Mouse (Mus musculus): ENCODE data around the gene Flt4. TPM values are rescaled to one million over a fixed set of nuclear protein-coding genes. Genes with fewer than 3 reads are reported as not detected.
"Not testable (repeated sequence)": the region's sequence is repeated elsewhere in the genome, so short reads cannot be mapped to it uniquely, and the experiment has no call there.

Flt4 gene
- polyA plus RNA-seq (2012; rRNA removed), result 4.2 and 6.3 TPM in 2 replicates

- not testable (repeated sequence) for DNase-seq (ENCODE audit: low spot score)
These were observed at the start of gene Flt4 for GRCm38 (mm10) chr11:49608938-49609867. Gene Flt4, plus strand, starts transcription at chr11:49609263.

- not testable (repeated sequence) for DNase-seq (ENCODE audit: low spot score)
These were observed 34.0 kb upstream of the Flt4 start for GRCm38 (mm10) chr11:49575054-49575453.

DNA sequence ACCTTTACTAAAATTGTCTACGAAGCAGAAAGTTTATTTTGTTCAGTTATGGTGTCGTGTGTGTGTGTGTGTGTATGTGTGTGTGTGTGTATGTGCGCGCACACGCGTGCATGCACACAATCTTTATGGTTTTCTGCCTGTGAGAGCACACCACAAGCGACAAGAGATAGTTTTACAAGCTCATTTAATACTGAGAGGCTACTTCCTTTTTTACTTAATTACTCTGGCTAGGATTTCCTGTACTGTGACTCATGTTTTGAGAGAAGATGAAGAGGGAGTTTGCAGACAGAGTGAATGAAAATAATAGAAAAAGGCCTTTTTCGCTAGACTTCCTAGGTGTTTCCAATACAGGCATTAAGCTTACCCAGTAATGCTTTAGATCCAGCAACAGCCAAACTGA is 28.6 kb upstream of the Flt4 start:
- not testable (repeated sequence) for DNase-seq (ENCODE audit: low spot score)

GRCm38 (mm10) chr11:49590213-49590612 is 18.9 kb upstream of the Flt4 start:
- no peak for DNase-seq (ENCODE audit: low spot score)

- DNase-seq (ENCODE audit: low spot score), result not testable (repeated sequence)
These were observed 11.9 kb upstream of the Flt4 start for GRCm38 (mm10) chr11:49597149-49597548.

DNA sequence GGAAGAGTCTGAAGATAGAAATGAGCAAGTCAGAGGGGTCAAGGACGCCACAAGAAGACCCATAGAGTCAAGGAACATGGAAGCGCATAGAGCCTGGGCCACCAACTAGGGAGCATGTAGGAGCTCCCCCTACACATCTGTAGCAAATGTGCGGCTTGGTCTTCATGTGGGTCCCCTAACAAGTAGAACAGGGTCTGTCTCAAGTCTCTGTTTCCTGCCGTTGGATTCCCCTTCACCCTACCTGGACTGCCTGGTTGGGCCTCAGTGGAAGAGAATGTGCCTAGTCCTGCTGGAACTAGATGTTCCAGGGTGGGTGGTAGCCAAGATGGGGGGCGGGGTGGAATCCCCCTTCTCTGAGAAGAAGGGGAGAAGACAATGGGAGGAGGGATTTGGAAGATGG is 757 bp upstream of the Flt4 start:
- DNase-seq (ENCODE audit: low spot score), result not testable (repeated sequence)

GRCm38 (mm10) chr11:49609868-49610824 is 1.1 kb downstream of the Flt4 start:
- DNase-seq (ENCODE audit: low spot score), result not testable (repeated sequence)

- DNase-seq (ENCODE audit: low spot score), result not testable (repeated sequence)
These were observed 2.3 kb downstream of the Flt4 start for GRCm38 (mm10) chr11:49611349-49611748.

DNA sequence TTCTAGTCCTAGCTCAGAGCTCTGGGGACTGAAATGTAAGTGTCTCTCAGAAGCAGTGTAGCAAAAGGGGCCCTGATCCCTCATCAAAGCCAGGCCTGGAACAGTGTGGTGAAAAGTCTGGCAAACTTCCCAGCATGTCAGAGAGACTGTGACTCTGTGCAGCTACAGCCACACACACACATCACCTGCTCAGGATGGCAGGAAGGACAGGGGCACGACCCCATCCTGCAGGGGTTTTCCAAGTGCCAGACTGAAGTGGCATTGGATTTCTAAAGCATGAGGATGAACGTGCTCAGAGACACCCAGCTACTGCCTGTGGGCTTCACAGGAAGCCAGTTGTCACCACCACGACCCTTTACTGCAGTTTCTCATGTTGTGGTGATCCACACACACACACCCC is 3.1 kb downstream of the Flt4 start:
- DNase-seq (ENCODE audit: low spot score), result no peak

- no peak for DNase-seq (ENCODE audit: low spot score)
These were observed 4.3 kb downstream of the Flt4 start for GRCm38 (mm10) chr11:49613349-49613748.

- DNase-seq (ENCODE audit: low spot score), result no peak
These were observed 7.0 kb downstream of the Flt4 start for GRCm38 (mm10) chr11:49615856-49616725.

GRCm38 (mm10) chr11:49618476-49618875 is 9.4 kb downstream of the Flt4 start:
- DNase-seq (ENCODE audit: low spot score), result no peak

GRCm38 (mm10) chr11:49621953-49622352 is 12.9 kb downstream of the Flt4 start:
- no peak for DNase-seq (ENCODE audit: low spot score)

- DNase-seq (ENCODE audit: low spot score), result no peak
These were observed 15.1 kb downstream of the Flt4 start for GRCm38 (mm10) chr11:49624156-49624555.

DNA sequence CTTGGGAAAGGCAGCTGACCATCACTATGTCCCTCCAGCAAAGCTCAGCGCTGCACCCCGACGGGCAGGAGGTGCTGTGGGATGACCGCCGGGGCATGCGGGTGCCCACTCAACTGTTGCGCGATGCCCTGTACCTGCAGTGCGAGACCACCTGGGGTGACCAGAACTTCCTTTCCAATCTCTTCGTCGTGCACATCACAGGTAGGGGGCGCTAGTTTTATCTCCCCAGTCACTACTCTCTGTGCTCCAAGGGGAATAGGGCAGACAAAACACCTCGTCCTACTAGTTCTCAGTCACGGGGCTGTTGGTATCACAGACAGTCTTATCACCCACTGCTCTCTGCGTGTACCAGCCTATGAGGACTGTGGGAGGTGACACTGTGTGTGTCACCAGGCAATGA is 16.8 kb downstream of the Flt4 start:
- no peak for DNase-seq (ENCODE audit: low spot score)

DNA sequence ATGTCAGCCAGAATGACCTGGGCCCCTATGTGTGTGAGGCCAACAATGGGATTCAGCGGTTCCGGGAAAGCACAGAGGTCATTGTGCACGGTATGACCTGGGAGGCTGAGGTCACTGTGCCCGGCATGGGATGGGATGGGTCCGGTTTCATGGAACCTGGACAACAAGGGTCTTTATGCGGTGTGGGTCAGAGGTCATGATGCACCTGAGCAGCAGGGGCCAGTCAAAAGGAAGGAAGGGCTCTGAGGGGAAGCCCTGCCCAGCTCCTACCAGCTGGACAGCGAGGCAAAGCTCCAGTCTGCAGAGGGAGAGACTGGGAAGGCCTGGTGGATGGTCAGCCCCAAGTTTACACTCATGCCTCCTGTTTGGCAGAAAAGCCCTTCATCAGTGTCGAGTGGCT is 17.7 kb downstream of the Flt4 start:
- DNase-seq (ENCODE audit: low spot score), result no peak

- no peak for DNase-seq (ENCODE audit: low spot score)
These were observed 22.1 kb downstream of the Flt4 start for GRCm38 (mm10) chr11:49631154-49631553.

GRCm38 (mm10) chr11:49632256-49632655 is 23.2 kb downstream of the Flt4 start:
- DNase-seq (ENCODE audit: low spot score), result no peak

DNA sequence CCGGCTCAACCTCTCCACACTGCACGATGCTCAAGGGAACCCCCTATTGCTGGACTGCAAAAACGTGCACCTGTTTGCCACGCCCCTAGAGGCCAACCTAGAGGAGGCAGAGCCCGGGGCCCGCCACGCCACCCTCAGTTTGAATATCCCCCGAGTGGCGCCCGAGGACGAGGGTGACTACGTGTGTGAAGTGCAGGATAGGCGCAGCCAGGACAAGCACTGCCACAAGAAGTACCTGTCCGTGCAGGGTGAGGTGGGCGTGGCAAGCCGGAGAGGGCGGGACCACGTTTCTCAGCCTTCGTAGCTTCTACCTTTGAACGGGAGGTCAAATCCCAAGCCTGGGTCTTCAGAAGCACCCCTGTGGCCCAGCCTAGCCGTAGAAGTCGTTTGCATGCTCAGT is 25.0 kb downstream of the Flt4 start:
- DNase-seq (ENCODE audit: low spot score), result no peak

GRCm38 (mm10) chr11:49635671-49636070 is 26.6 kb downstream of the Flt4 start:
- no peak for DNase-seq (ENCODE audit: low spot score)

DNA sequence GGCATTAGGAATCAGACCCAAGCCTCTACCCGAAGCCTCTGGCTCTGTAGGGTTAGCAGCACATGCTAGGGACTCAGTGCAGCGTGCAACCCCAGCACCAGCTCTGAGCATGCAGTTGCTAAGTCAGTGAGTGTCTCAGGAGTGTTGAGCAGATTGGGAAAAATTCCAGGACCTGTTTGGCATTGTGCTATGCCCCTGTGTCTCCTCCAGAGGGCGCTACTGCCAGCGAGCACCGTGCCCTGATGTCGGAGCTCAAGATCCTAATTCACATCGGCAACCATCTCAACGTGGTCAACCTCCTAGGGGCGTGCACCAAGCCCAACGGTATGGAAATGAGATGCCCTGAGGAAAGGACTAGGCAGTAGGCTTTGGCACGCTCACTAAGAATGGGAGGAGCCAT is 27.4 kb downstream of the Flt4 start:
- DNase-seq (ENCODE audit: low spot score), result no peak
